Mouse (Mus musculus): ENCODE results near the gene Ciart. TPM values are rescaled to one million over a fixed set of nuclear protein-coding genes. Genes with fewer than 3 reads are reported as not detected.
A peak's percentile ranks its signal among the peaks of the same experiment; 100 is the strongest.

The Ciart gene
- total and polyA plus RNA-seq, 2 experiments from 2014 or later = 1.8 to 2.3 TPM

GRCm38 (mm10) chr3:95855502-95856089 is 26.5 kb downstream of the Ciart start, which contains the start of gene Prpf3:
TSS of gene Prpf3 (minus strand) at chr3:95855885.
- H3K4me3 ChIP-seq (ENCODE audit: low read depth, low read length) = peak within 1 kb of the TSS; percentile 90
- peak; percentile 99 for ATAC-seq (ENCODE audit: insufficient read depth, low read depth)
- peaks cover 25% of the 10 kb centered on the region for H3K36me3 ChIP-seq (replicated peaks; ENCODE audit: control insufficient read depth, insufficient read depth, low read length)
- no peaks in the 10 kb centered on the region for H3K9me3 ChIP-seq (replicated peaks; ENCODE audit: control insufficient read depth, low read length)
- peak within 1 kb of the TSS; percentile 93 for H3K4me2 ChIP-seq (ENCODE audit: low read depth, low read length)
- peak; percentile 86 for DNase-seq (ENCODE audit: low spot score)
- peaks cover 21% of the 10 kb centered on the region for H3K4me1 ChIP-seq (ENCODE audit: control insufficient read depth, insufficient read depth)
- H3K27ac ChIP-seq (ENCODE audit: low read depth) = peak within 1 kb of the TSS; percentile 79
- no peaks in the 10 kb centered on the region for H3K27me3 ChIP-seq (ENCODE audit: control insufficient read depth, insufficient read depth, low read length)
- TF ChIP-seq CTCF (IDR thresholded peaks at IDR 0.05; ENCODE audit: low read depth) = no peak
- peak; percentile 57; the same call in 1 of the 2 replicates for TF ChIP-seq EP300 (IDR thresholded peaks at IDR 0.05; ENCODE audit: low read depth)
- peak within 1 kb of the TSS; percentile 89 for H3K9ac ChIP-seq (replicated peaks; ENCODE audit: low read depth, low read length)
- WGBS = under 1% methylated on average over 56 of the region's 56 CpGs

- WGBS = 74% methylated on average over 8 of the region's 8 CpGs
- Histone ChIP-seq H3K4me1 (ENCODE audit: control insufficient read depth, insufficient read depth) (peaks cover 21% of the 10 kb centered on the region), H3K9me3 (replicated peaks; ENCODE audit: control insufficient read depth, low read length) (no peaks in the 10 kb centered on the region), H3K27ac (ENCODE audit: low read depth) (peak overlapping the region; percentile 78), H3K27me3 (ENCODE audit: control insufficient read depth, insufficient read depth, low read length) (no peaks in the 10 kb centered on the region), H3K36me3 (replicated peaks; ENCODE audit: control insufficient read depth, insufficient read depth, low read length) (peaks cover 65% of the 10 kb centered on the region), H3K4me3 (ENCODE audit: low read depth, low read length) (no peak overlapping the region), H3K4me2 (ENCODE audit: low read depth, low read length) (no peak overlapping the region), H3K9ac (replicated peaks; ENCODE audit: low read depth, low read length) (no peak overlapping the region)
- DNase-seq (ENCODE audit: low spot score) (no peak), ATAC-seq (ENCODE audit: insufficient read depth, low read depth) (no peak)
- TF ChIP-seq EP300 (IDR thresholded peaks at IDR 0.05; ENCODE audit: low read depth) = no peak
- no peak for TF ChIP-seq CTCF (IDR thresholded peaks at IDR 0.05; ENCODE audit: low read depth)
Observed at GRCm38 (mm10) chr3:95851317-95851716, 30.7 kb downstream of the Ciart start.

- Histone ChIP-seq H3K4me2 (ENCODE audit: low read depth, low read length) (peak overlapping the region; percentile 23; the same call in 1 of the 2 replicates), H3K4me3 (ENCODE audit: low read depth, low read length) (no peak overlapping the region), H3K27me3 (ENCODE audit: control insufficient read depth, insufficient read depth, low read length) (no peaks in the 10 kb centered on the region), H3K9ac (replicated peaks; ENCODE audit: low read depth, low read length) (peak overlapping the region; percentile 15), H3K4me1 (ENCODE audit: control insufficient read depth, insufficient read depth) (peaks cover 21% of the 10 kb centered on the region), H3K36me3 (replicated peaks; ENCODE audit: control insufficient read depth, insufficient read depth, low read length) (peaks cover 72% of the 10 kb centered on the region), H3K27ac (ENCODE audit: low read depth) (peak overlapping the region; percentile 78), H3K9me3 (replicated peaks; ENCODE audit: control insufficient read depth, low read length) (no peaks in the 10 kb centered on the region)
- DNase-seq (ENCODE audit: low spot score) (peak; percentile 45), ATAC-seq (ENCODE audit: insufficient read depth, low read depth) (peak; percentile 71)
- TF ChIP-seq CTCF (IDR thresholded peaks at IDR 0.05; ENCODE audit: low read depth) = no peak
- no peak for TF ChIP-seq EP300 (IDR thresholded peaks at IDR 0.05; ENCODE audit: low read depth)
- WGBS = 27% methylated on average over 4 of the region's 4 CpGs
Observed at GRCm38 (mm10) chr3:95850611-95851010, 31.4 kb downstream of the Ciart start.

- Histone ChIP-seq H3K27ac (ENCODE audit: low read depth) (no peak overlapping the region), H3K4me1 (ENCODE audit: control insufficient read depth, insufficient read depth) (no peaks in the 10 kb centered on the region), H3K36me3 (replicated peaks; ENCODE audit: control insufficient read depth, insufficient read depth, low read length) (peaks cover 81% of the 10 kb centered on the region), H3K27me3 (ENCODE audit: control insufficient read depth, insufficient read depth, low read length) (no peaks in the 10 kb centered on the region), H3K4me2 (ENCODE audit: low read depth, low read length) (no peak overlapping the region), H3K9ac (replicated peaks; ENCODE audit: low read depth, low read length) (no peak overlapping the region), H3K4me3 (ENCODE audit: low read depth, low read length) (no peak overlapping the region), H3K9me3 (replicated peaks; ENCODE audit: control insufficient read depth, low read length) (no peaks in the 10 kb centered on the region)
- no peak for TF ChIP-seq CTCF (IDR thresholded peaks at IDR 0.05; ENCODE audit: low read depth)
- TF ChIP-seq EP300 (IDR thresholded peaks at IDR 0.05; ENCODE audit: low read depth) = no peak
- ATAC-seq (ENCODE audit: insufficient read depth, low read depth) = no peak
- no peak for DNase-seq (ENCODE audit: low spot score)
- WGBS = 88% methylated on average over 3 of the region's 3 CpGs
Observed at GRCm38 (mm10) chr3:95842503-95843214, 39.4 kb downstream of the Ciart start.

GRCm38 (mm10) chr3:95839250-95839649 is 42.8 kb downstream of the Ciart start:
- Histone ChIP-seq H3K4me3 (ENCODE audit: low read depth, low read length) (no peak overlapping the region), H3K36me3 (replicated peaks; ENCODE audit: control insufficient read depth, insufficient read depth, low read length) (peaks cover 75% of the 10 kb centered on the region), H3K4me2 (ENCODE audit: low read depth, low read length) (no peak overlapping the region), H3K9me3 (replicated peaks; ENCODE audit: control insufficient read depth, low read length) (no peaks in the 10 kb centered on the region), H3K4me1 (ENCODE audit: control insufficient read depth, insufficient read depth) (no peaks in the 10 kb centered on the region), H3K27me3 (ENCODE audit: control insufficient read depth, insufficient read depth, low read length) (no peaks in the 10 kb centered on the region), H3K27ac (ENCODE audit: low read depth) (no peak overlapping the region), H3K9ac (replicated peaks; ENCODE audit: low read depth, low read length) (no peak overlapping the region)
- WGBS = 85% methylated on average over 2 of the region's 2 CpGs
- TF ChIP-seq EP300 (IDR thresholded peaks at IDR 0.05; ENCODE audit: low read depth) (no peak), CTCF (IDR thresholded peaks at IDR 0.05; ENCODE audit: low read depth) (no peak)
- ATAC-seq (ENCODE audit: insufficient read depth, low read depth) = no peak
- DNase-seq (ENCODE audit: low spot score) = no peak

Measured in heart, postnatal 0 days (tissue).